Mouse (Mus musculus): ENCODE results near the gene Crtc3.
A peak's percentile ranks its signal among the peaks of the same experiment; 100 is the strongest.

Crtc3 gene

DNA sequence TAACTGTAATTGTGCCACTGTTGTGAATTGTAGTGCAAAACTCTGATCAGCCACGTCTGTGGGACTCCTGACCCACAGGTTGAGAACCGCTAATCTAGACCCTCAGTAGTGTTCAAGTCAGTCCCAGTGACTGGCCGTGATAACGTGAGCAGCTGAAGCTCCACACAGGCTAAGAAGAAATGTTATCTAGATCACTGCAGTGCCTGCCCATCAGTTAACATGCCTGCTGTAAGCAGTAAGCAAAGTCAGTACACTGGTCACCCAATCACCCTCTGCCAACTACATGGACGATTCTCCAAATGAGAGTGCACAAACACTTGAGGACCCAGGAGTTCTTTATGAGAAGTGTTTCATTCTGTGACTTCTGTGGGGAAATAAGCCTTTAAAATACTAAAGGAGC lies 3.0 kb downstream of the Crtc3 start:
- no peak for DNase-seq (ENCODE audit: low spot score)

- no peak for DNase-seq (ENCODE audit: low spot score)
Measured at GRCm38 (mm10) chr7:80682630-80683029, 6.0 kb downstream of the Crtc3 start.

DNA sequence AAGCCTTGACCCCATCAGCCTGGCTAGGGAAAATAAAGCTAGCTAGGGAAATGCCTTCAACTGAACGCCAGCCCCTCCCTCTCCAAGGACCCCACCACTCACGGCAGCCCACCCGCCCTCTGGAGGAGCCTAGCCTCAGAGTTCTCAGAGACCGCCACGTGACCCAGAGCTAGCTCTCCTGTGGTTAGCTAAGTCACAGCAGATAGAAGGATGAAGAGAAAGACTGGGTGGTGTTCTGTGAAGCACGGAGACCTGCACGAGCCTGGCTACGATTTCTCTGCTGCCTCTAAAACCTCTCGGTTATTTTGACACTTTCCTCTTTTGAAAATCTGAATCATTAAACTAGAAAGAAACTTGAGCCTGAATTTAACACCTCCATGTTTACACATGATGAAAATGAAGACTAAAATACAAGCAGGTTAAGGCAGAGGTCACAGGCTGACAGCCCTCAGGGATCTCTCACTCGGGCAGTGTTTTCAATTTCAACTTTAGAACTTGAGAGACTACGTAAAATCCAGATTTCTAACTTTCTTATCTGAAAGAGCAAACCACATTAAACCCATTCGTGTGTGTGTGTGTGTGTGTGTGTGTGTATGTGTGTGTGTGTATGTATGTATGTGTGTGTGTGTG lies 8.3 kb downstream of the Crtc3 start:
- no peak for DNase-seq (ENCODE audit: low spot score)

GRCm38 (mm10) chr7:80672323-80672722 lies 16.4 kb downstream of the Crtc3 start:
- DNase-seq (ENCODE audit: low spot score): no peak

DNA sequence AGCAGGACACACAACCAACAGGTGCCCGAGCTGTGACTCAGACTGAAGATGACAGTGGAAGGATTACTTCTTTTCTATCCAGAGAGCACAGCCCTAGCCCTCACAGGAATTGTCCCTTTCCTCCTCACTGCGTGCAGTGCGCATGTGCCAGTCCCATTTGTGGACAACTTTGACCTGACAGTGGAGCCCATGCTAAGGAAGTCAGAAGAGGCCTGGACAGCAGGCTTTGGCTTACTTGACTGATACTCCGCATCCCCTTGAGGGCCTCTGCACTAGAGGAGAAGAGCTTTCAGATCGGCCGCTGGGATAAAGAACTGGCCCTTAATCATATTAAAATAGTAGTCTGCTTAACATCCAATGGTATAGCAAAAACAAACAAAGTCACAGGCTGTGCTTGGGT lies 17.8 kb downstream of the Crtc3 start:
- no peak for DNase-seq (ENCODE audit: low spot score)

- no peak for DNase-seq (ENCODE audit: low spot score)
Measured at GRCm38 (mm10) chr7:80667190-80667589, 21.5 kb downstream of the Crtc3 start.

GRCm38 (mm10) chr7:80666198-80666915 lies 22.3 kb downstream of the Crtc3 start:
- DNase-seq (ENCODE audit: low spot score): no peak

- no peak for DNase-seq (ENCODE audit: low spot score)
Measured at GRCm38 (mm10) chr7:80661082-80661481, 27.6 kb downstream of the Crtc3 start.

DNA sequence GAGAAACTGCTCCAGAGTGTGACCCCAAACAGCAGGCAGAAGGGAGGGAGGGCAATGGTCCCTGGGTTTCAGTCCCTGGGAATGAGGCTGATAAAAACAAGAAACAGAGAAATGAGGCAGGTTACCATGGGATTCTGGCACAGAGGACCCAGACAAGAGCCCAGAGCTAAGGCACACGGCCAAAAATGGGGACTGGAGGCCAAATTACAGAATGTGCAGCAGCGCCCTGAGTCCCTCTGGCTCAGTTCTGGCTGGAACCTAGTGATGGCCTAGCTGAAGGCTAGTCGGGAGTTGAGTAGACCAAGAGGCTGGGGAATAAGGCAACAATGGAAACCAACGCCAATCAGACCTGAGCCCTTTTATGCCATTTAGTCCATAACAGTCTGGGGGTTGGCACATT lies 28.1 kb downstream of the Crtc3 start:
- no peak for DNase-seq (ENCODE audit: low spot score)

GRCm38 (mm10) chr7:80657896-80658295 lies 30.8 kb downstream of the Crtc3 start:
- DNase-seq (ENCODE audit: low spot score): no peak

- no peak for DNase-seq (ENCODE audit: low spot score)
Measured at GRCm38 (mm10) chr7:80655350-80656013, 33.2 kb downstream of the Crtc3 start.

DNA sequence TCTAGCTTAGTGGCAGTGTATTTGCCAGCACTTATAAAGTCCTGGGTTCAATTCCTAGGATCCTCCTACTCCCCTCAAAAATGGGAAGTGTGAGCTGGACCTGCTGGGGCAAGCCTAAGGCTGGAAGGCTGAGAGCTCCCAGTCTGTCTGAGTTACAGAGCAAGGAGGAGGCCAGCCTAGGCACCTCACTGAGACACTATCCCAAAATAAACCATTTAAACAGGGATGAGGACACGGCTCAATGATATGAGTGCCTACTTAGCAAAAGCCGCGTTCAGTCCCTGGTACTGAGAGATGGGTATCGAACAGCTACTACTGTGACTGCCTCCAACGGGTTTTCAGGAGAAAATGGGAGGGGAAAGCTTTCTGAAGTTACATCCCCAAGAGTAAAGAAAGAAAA lies 33.8 kb downstream of the Crtc3 start:
- no peak for DNase-seq (ENCODE audit: low spot score)

DNA sequence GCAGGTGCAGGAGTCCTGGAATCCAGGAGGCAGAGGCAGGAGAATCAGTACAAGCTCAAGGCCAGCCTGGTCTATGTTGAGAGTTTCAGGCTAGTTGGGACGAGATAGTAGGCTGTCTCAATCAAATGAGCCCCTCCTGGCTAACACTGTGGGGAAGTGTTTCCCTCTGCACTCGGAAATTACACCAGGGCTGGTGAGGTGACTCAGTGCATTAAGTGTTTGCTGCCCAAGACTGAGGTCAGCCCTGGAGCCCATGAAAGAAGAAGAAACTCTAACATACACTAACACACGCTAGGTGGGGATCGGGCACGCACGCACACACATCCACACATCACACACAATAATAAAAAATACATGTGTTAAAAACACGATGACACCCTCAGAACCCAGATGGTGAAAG lies 34.3 kb downstream of the Crtc3 start:
- no peak for DNase-seq (ENCODE audit: low spot score)

DNA sequence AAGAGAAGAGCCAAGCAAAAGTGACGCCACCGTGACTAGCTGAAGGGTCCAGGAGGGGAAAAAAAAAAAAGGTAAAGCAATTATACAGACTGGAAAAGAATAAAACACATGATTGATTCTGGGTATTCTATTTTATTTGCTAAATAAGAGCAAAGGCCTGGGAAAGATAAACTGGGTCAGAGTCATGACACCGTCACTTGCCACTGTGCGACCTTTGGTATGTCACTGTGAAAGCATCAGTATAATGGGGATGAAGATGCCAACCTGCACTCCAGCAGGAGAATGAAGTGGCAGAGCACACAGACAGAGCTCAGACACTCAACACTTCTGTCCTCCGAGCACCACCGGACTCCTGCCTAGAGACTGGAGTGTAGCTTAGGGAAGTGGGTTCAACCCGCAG lies 34.7 kb downstream of the Crtc3 start:
- no peak for DNase-seq (ENCODE audit: low spot score)

DNA sequence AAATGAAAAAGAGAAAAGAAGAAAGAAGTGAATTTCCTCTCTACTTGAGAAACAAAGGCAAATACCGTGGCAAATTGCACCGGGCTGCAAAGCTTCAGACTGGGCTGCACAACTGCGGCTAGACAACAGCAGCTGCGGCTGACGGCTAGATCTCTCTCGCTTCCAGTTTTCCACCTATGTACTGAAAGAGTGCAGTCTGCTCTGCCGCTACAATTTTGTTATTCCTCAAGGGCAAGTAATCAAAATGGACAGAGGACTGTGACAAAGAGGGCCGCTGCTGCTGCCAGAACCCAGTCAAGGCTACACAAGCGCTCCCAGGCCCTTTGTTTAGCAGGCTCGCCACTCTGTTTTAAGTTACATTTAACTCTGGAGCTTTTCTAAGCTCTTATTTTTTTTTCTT lies 35.6 kb downstream of the Crtc3 start:
- no peak for DNase-seq (ENCODE audit: low spot score)

DNA sequence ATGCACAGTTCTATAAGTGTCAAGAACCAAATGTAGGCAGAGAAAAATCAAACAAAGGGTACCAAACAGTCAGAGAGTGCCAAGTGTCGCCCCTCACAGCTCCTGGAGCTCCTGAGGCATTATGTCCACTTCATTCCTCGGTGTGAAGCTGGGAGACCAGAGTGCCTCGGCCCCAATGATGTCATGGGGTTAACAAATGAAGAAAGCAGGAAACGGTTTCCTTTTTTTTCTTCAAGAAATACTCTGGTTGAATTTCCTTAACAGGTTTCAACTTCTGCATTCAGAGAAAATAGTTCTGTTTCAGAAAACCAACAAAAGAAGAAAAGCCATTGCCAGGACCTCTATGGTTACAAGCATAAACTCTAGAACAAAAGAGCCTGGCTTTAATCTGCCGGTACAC lies 36.4 kb downstream of the Crtc3 start:
- DNase-seq (ENCODE audit: low spot score): no peak

- no peak for DNase-seq (ENCODE audit: low spot score)
Measured at GRCm38 (mm10) chr7:80647437-80647871, 41.2 kb downstream of the Crtc3 start.

DNA sequence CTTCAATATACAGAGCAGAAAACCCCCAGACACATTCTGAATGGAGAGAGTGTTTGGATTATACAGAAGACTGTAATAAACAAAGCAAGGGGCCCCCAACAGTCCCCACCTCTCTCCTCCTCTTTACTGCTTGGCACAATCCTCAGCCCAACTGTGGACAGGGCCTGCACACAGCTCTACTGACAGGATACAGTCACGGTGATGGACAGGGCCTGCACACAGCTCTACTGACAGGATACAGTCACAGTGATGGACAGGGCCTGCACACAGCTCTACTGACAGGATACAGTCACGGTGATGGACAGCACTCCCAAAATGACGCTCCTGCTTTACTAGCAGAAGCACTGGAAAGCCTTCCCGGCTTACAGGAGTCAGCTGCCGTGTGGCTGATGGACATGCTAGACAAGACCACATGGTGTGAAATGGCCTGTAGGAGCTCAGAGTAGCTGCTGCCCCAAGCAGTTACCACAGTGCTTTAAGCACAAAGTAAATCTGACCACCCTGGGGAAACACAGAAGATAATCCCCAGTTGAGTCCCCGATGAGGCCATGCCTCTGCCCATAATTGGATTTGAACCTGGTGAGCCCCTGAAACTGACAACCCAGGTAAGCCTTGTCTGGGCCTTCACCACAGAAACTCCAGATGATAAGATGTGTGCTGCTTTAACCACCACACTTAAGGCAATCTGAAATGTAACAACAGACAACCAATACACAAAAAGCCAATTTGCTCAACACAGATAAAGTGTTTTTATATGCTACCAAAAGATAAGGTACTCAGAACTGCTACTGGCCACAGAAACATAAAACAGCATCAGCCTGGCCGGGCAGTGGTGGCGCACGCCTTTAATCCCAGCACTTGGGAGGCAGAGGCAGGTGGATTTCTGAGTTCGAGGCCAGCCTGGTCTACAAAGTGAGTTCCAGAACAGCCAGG lies 42.3 kb downstream of the Crtc3 start:
- DNase-seq (ENCODE audit: low spot score): peak; percentile 34

- DNase-seq (ENCODE audit: low spot score): no peak
Measured at GRCm38 (mm10) chr7:80642976-80643666, 45.6 kb downstream of the Crtc3 start.

GRCm38 (mm10) chr7:80642552-80642951 lies 46.1 kb downstream of the Crtc3 start:
- no peak for DNase-seq (ENCODE audit: low spot score)

DNA sequence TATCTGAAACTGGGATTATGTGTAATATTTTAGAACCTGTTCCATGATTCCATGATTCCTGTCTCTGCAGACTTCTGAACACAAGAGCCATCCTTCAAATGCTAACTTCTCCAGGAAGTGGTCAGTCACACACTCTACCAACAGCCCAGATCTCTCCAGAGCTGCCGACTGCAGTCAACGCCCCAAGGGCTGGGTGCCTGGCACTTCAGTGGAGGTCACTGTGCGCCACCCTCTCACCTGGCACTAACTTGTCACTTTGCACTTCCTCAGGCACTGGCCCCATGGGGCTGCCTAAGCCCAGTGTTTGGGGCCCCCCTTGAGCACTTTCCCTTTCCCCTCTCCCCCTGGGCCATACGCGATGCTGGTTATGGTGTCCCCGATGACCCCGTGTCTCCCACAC lies 46.8 kb downstream of the Crtc3 start:
- DNase-seq (ENCODE audit: low spot score): no peak

DNA sequence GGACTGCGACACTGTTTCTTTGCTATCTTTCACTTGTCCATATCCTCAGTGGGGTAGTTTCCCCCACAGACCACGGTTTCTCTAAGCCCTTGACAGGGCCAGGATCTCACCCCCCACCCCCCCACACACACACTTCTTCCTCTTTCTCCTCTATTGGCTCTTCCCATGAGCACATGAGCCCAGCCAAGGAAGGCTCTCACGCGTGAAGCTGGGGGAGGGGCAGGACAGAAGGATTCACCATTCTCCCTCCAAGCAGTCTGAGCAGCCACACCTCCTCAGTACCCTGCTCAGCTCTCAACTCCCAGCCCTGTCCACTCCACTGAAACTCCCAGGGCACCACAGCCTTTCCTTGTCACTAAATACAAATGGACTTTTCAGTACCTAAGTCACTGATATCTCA lies 47.2 kb downstream of the Crtc3 start:
- DNase-seq (ENCODE audit: low spot score): no peak

Measured in c-Kit-positive CD71-positive TER-119-positive erythroid progenitor cells, embryonic 14.5 days (primary cell).